Mouse (Mus musculus): ENCODE results near the gene Ube2e2.

DNA sequence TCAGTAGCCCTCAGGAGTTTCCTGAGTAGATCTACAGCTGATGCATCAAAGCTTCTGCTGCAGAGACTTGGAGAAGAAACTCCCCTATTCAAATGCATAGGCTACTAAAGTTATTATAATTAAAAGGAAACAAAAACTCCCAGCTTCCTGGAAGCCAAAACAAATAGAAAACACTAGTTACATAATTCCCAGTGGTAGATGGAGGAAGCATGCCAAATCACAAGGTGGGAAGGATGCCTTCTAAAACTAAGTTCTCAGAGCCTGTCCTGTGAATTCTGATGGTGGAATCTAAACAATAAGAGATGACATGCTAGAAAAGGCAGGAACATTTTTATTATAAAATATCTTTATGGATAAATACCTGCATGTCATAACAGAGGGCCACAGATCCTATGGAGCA is 67.3 kb downstream of the Ube2e2 start:
- no peak for TF ChIP-seq CTCF (IDR thresholded peaks at IDR 0.05; ENCODE audit: extremely low read depth, insufficient read depth, insufficient read length, insufficient replicate concordance)
- TF ChIP-seq POLR2A (IDR thresholded peaks at IDR 0.05; ENCODE audit: low read depth, low read length), result no peak

Measured in spleen, adult 2 months (tissue).